Mouse (Mus musculus) erythroblast, embryonic 14.5 days (primary cell): ENCODE measurements around the gene Serpind1.

Experiments
- GATA1 ChIP-seq: IDR thresholded peaks from 2 replicates; pipeline ENCODE4 v1.6.1; 2012; ENCODE audit warnings: low read length, inconsistent platforms, mixed read lengths
- TAL1 ChIP-seq: IDR thresholded peaks from 3 replicates; pipeline ENCODE4 v1.6.1; 2012; ENCODE audit warnings: low read length, inconsistent platforms, mixed read lengths

DNA sequence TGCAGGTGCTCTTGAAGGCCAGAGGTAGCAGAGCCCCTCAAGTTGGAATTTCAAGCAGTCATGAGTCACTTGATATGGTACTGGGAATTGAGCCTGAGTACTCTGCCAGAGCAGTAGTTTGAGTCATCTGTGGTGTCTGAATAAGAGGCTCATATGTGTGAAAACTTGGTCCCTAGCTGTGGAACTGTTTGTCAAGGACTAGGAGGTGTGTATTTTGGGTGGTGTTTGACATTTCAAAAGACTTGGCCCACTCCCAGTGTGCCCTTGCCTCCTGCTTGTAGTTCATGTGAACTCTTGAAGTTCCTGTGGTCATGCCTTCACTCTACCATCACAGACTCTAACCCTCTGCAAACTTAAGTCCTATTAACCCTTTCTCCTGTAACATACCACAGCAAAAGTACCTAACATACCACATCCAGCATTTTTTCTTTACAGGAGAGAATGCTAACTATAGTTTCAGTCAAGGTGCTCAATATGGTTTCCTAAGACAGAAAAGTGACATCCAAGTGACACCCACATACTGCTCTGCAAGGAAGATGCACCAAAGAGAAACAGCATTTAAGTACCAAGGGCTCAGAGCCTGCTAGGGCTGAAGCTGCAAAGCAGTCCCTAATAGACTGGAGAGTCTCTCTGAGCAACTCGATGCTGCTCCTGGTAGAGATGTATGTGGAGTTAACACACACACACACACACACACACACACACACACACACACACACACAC is 1.2 kb upstream of the Serpind1 start:
- TF ChIP-seq GATA1 (no peak), TAL1 (no peak)
